Mouse (Mus musculus) left cerebral cortex, postnatal 10 days (tissue): ENCODE results near the gene Alk. TPM values are rescaled to one million over a fixed set of nuclear protein-coding genes. Genes with fewer than 3 reads are reported as not detected.

ENCODE experiments used
- DNase-seq, 2 experiments: peaks; one replicate each; pipeline ENCODE4 v3.0.0; 2021 to 2022; ENCODE audit warnings: low spot score in 2 of 2, mixed read lengths in 1 of 2; ENCODE audit errors: extremely low spot score in 1 of 2
- intact Hi-C: fragments of 180-260 bp; cut with DNase I; formaldehyde crosslinking; loops from one replicate; pipeline ENCODE4 v1.15.1; 2025
- total RNA-seq, 2 experiments: library from RNA; stranded (reverse); gene quantifications; 2 replicates each; pipeline ENCODE4 v1.2.3; 2021

Gene Alk
- total RNA-seq, 2 experiments from 2014 or later = 8.3 to 9.1 TPM

DNA sequence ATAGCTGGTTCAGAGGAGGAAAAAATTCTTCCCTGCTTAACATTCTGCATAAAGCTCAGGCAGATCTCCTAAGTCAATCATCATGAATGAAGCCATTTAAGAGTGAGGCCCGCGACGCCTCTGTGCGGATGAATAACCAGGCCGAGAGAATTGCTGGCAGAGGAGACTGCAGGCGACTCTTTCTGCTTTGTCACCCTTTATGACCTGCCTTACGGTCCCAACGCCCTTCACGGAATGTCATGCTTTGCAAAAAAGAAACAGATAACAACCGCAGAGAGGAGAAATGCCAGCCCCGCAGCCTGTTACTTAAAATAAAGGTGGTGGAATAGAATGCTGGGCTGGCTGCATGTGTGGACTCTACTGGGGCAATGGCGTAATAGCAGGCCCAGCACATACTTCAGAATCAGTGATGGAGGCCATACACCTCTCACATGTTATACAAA, 517.1 kb downstream of the Alk start:
- intact Hi-C loops = no loop called here
- DNase-seq = no peak

DNA sequence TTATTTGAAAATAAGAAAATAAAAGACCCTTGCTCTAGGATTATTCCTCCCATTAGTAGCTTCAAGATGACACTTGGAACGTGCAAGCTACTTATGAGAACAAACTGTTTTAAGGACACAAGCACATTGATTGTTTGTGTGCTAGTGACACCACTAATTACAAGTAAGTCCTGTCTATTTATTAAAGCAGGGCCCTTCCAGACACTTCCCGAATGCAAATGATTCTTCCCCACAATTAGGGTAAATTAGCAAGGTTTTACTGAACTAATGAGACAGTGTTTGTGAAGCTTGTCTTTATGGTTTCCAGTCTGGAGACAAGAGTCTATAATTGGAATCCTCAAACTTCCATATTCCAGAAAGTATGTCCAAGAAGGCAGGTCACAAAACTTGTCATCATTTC, 523.0 kb downstream of the Alk start:
- intact Hi-C loops = no loop called here
- no peak for DNase-seq

DNA sequence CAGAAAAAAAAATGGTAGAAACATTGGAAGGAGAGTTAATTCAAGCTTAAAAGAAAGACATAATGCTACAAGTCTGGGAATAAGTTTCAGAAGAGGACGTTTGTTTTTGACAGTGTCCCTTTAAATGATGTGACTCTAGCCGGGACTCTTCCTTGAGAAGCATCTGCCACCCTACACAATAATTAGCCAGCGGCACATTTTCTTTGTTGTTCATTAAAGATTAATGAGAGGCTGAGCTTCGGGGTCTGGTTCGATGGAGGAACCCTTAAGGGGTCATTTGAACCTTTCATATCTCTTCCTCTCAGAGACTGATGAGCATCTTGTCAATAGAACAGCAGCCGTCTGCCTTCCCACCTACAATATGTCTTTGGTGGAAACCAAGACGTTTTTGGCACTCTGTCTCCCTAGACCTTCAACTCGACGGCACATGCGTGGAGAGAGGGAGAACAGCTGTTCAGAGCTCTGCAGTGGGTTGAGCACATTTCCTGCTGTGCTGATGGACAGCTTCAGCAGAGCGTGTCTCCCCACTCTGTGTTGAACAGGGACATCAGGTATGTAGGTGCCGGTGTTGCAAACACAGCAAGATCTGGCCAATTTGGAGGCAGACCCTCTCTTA, 528.0 kb downstream of the Alk start:
- peak in 1 of 2 experiments; percentile 25 for DNase-seq
- intact Hi-C loops = no loop called here

DNA sequence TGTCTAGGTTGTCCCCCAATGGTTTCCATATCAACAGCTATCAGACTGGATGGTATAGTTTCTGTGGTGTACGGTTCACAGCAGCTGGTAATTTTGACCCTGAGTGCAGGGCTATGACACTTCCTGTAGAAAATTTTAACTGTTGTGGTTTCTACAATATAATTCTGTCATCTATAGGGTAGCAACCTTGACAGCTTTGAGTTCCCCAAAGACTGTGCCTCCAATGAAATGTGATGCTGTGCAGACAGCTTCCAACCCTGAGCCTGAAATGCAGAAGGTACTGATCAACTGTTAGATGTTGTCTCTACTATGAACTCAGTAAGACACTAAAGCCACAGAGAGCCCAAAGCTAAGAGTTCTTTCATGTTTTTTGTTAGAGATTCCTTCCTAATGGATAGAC, 532.6 kb downstream of the Alk start:
- no peak for DNase-seq
- intact Hi-C loops = no loop called here

DNA sequence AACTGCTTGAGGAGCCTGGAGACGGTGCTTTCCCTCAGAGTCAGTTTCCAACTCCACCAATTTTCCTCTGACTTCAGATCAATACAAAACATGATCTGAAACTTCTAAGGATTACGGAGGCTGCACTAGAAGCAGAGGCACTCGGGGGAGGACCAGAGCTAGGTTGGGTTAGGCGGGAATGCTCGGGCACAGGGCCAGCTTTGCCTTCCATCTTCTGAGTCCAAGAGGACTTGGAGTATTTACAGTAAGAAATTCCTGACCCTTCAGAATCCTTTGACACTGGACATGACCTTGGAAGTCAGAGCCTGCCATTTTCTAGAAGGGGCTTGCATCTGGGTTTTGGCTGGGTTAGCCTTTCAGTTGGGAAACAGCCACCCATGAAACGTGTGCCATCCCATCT, 536.3 kb downstream of the Alk start:
- DNase-seq = no peak
- intact Hi-C loops = no loop called here

DNA sequence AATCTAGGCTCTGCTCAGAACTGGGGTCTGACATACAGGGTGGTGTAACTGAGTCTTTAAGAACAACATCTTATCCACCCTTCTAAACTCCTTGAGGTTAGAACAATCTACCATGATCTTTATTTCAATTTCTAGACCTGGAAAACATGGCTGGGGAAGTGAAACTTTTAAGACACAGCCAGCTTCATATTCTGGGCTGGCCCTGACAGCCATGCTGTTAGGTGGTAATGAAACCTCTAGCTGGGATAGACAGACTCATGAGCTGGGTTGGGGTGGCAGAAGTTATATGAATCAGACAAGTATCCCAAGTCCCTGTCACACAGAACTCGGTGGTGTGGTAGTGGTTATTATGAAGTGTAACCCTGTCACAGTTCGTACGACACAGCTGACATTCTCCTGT, 541.4 kb downstream of the Alk start:
- intact Hi-C loops = no loop called here

DNA sequence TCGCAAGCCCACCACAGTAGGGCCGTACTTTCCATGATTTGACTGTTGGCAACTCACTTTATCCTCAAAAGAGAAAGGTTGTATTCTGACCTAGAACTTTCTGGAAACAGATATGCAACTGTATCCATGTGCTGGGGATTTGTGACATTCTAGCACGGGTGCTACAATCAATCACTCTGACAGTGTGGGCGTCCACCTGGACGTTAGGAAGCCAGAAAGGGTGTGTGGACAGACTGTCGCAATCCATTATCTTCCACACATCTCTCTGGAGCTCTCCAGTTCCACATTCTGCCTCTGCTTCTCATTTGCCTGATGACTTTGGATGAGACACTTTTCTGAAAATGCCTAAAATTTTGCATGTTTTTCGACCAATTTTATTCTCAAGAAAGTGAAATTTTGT, 545.1 kb downstream of the Alk start:
- intact Hi-C loops = no loop called here

More for the DNA sequence above, 541.4 kb downstream of the Alk start:
- DNase-seq = no peak

DNA sequence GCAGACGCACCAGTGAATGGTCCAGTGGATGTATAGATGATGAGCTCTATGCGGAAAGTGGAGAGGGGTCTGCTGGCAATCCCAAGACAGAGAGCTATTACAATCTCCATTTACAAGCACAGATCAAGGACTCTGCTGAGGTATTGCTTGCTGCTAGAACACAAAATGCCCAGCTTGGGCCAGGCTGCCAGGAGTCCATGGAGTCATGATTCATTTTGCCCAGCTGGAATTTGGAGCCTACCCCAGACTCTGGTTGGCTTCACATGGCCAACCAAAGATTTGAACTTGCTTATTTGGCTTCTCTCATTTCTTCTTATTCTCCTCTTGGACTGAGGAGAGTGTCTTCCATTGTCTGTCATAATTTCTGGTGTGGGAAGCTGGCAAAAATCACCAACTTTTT, 558.8 kb downstream of the Alk start:
- intact Hi-C loops = no loop called here
- no peak for DNase-seq

More for the DNA sequence above, 545.1 kb downstream of the Alk start:
- no peak for DNase-seq

DNA sequence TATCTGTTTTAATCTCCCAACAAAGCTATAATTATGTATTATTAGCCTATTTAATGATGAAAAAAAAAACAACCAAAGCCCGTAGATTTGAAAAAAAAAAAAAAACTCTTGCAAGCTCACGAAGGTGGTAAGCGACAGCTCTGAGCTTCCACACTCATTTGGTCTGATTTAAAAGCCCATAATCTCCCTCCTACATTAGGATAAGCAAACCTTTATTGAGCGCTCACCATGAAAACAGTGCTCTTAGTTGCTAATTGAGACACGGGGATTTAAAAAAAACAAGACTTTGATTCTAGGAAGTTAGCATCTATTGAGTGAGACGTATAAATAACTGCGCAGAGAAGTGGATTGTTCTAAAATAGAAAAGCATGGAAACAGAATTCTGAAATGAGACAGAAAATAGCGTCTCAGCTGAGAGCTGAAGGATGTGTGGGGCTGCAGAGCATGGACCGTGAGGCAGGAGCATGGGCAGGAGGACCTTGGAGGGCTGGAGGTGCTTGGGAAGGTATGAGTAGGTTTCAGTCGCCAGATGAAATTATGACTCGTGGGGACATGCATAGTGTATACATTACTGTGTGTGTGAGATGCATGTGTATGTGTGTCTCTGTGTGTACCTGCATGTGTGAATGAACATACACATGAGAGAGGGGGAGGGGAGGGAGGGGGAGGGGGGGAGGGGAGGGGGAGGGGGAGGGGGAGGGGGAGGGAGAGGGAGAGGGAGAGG, 560.6 kb downstream of the Alk start:
- DNase-seq = no peak
- intact Hi-C loops = no loop called here

DNA sequence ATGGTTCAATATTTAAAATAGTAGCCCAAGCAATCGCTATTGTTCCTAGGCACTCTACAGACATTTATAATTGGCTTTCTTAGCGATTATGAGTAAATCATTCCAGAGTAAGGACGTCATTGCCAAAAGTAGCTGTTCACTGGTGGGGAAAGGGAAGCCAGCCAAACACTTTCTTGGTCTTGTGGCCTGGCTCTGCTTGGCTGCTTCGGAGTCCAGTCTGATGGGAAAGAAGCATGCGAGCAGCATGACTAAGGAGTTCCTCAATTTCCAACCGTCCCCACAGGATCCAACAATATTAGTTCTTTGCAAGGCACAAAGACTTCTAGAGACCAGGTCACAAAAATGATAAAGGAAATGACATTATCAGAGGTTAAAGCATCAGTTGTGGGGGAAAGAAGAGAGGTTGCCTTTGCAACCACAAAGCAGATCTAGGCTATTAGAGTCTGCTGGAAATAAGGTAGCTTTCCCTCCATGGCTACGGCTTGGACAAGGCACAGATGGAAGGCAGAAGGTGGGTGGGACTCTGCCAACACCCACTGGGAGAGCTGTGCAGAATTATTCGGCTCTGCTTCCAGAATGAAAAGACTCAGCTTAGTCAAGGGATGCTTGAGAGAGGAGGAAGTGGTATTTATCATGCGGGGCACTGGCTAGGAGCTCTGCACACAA, 561.3 kb downstream of the Alk start:
- DNase-seq = peak; percentile 59 to 82
- intact Hi-C loops = no loop called here

DNA sequence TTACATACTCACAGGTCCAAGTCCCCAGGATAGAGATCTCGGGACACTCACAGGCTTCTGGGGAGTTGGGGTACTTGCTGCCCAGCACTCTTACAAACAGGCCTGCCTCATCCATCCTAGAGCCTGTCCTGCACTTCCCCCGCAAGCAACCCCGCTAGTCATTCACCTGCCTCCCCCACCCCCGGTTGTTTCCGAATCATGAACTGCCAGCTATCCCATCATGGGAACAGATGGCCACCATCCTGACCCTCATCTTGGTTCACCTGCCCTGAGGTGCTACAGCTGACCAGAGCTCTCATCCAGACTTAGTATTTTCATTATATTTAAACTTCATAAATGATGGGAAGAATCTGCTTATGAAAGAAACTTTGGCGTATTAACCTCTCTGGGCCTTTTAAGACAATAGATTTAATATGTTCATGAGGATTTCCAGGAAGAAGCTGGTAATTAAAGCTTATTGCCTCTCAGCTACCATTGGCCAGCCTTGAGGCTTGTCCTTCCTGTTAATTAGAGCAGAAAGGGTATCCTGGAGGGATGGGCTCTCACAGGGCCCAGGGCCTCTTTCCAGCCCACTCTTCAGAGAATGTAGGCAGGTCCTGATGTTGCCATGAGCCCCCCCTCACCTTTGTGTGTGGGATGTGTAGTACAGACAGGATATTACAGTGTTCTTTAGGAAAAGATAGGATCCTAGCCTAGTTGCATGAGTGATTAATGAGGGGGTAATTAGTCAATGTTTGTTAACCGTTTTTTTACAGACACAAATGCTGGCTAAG, 565.1 kb downstream of the Alk start:
- DNase-seq = no peak
- intact Hi-C loops = no loop called here

DNA sequence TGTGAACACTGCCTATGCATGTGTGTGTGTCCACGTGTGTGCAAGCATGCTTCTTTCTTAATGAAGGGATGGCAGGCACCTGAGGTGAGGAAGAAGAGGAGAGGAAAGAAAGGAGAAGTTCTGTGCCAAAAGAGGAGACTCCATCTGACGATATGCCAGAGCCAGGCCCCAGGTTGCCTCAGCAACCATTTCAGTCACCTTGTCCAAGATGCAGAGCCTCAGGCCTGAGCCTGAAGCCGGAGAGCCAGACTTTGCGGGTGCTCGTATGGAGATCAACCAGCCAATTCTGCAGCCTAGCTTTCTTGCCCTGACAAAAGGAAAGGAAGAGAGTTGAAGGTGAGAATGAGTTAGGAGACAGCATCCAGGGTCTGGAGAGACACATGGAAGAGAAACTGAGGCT, 566.1 kb downstream of the Alk start:
- intact Hi-C loops = no loop called here
- DNase-seq = no peak

DNA sequence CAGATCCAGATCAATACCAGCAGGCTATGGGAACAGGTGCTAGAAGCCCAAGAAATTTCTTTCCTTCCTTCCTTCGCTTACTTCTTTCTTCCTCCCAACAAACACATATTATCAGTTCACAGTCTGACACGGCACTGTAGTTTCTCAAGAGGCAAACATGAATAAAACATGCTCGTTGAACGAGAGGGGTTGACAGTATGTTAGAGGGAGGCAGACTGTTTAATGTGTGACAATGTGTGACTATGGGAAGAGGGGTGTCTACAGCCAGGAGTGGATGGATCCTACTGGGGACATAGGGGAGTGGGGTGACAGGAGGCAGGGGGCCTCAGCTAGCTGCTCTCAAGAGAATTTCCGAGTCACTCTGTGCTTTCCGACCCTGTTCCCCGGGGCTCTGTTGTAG, 573.8 kb downstream of the Alk start:
- intact Hi-C loops = no loop called here
- no peak for DNase-seq

DNA sequence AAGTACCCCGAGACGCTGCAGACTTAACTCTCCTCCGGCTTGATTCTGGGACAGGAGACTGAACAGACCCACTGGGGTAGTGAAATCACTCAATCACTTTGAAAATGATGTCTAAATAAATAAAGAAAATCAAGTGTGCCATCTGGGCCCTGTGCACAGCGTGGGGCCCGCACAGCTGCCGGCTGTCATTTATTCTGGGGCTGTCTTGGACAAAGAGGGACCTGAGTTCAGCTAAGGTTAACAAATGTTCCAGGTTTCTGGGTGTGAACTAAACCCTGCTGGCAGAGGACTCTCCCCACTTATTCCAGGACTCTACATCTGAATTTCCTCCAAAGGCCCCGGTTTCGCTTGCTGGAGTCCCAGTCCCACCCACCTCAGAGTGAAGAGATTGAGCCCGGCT, 581.1 kb downstream of the Alk start:
- intact Hi-C loops = no loop called here
- DNase-seq = no peak

DNA sequence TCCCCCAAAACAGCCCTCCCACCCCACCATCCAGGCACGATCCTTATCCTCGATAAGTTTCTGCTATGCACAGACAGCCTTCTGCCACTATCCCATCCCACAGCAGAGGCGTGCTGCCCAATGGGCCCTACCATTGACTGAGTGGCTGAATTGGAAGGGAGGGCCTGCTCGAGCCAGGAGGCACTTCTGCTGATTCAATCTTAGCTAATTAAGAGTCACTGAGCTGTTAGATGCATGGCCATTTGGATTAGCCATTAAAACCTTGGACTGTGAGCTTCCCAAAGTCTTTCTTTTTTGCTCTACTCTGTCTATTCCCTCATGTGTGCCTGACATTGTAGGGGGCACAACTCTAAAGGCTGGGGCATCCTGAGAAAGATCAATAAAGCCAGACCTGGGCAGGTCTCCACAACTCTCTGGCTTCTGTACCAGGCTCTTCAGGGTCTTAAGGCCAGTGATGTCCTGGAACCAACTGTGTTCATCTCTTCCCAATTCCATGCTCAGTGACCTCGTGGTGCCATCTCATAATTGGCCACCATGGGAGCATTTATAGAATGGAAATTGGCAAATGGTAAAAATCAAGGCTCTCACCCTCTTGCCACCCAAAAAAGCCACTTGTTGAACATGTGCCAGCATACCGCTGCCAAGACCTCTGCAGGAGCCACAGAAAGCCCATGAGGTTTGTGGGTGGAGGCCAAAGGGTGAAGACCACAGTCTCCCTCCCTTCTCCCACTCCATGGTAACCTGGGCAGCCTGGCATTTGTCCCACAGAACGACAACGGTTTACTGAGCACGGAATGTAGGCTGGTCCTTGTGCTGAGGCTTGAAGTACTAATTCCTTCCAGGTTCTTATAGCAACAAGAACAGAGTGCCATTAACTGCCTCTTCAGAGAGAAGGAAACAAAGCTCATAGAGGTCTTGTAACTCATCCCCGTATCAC, 582.4 kb downstream of the Alk start:
- peak; percentile 11 to 53 for DNase-seq
- intact Hi-C loops = no loop called here

DNA sequence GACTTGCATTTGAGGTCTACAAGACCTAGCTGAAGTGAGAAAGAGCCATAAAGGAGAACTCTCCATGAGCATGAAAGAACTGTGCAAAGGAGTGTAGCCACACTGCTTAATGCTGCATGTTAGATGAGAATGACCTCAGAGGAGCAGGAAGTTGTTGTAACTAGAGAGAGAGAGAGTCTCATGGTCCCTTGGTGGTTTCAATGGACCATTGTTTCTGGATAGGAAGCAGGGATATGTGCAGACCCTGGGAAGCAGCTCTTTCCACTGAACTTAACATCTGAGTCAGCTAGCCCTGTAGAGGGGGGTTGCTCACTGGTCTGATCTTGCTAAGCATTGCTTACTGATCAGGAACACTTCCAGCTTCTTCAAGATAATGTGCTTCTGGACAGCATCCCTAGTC, 587.1 kb downstream of the Alk start:
- DNase-seq = no peak
- intact Hi-C loops = no loop called here

DNA sequence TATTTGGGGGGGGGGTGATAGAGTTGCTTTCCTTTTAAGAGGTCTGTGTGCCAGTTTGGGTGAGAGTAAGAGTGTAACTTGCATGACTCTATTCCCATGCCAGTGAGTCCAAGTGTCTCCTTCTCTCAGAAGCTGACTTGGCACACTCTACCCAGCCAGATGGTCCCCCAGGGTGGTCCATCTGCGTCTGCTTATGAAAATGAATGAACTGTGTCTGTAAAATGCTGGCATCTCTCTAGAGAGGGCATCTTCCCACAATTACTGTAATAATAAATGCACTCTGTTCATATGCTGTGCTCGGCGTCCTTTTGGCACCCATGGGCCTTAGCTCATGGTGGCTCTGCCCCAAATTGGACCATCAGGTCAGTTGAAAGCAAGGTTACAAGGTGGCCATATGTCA, 589.2 kb downstream of the Alk start:
- DNase-seq = peak in 1 of 2 experiments; percentile 55
- intact Hi-C loops = no loop called here

DNA sequence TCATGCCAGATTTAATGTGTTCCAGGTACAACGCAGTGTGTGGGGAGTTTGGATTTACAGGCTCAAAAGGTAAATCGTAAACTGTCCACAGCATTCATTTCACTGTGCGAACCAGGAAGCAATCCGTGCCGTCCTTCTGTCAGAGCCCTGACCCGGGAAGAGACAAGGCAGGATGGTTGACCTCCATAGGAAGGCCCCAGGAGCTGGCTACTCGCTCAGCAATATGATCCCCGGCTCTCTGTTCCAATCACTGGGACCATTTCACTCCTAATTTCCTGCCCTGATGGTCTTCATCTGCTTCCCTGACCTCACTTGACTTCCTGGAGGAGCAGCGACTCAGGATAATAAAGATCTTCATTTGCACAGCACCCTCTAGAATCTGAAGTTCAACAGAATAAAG, 591.7 kb downstream of the Alk start:
- DNase-seq = no peak
- intact Hi-C loops = no loop called here

DNA sequence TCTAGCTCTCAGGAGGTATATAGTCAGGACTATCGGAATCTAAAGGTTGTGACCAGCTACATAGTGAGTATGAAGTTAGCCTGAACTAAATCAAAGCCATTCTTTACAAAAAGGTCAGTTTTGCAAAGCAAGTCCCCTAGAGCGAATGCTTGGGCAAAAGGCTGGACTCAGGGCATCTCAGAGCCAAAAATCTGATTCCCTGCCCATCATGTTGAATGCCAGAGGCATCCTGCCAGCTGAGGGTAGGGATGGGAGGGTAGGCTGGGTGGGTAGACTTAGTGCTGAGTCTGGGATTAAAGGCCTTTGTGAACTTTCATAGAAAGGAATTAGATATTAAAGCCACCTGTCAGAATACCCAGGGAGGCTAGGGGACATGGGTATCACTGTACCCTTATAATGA, 594.6 kb downstream of the Alk start:
- intact Hi-C loops = no loop called here
- no peak for DNase-seq
